Mouse (Mus musculus) neural tube, embryonic 14.5 days (tissue): Measurements from ENCODE around the gene Lrp1. TPM values are rescaled to one million over a fixed set of nuclear protein-coding genes. Genes with fewer than 3 reads are reported as not detected.

Experiments used
- ATAC-seq: fragments of 200-750 bp; cut with Nextera tagmentation; 2 replicates; pipeline ENCODE4 v1.8.0; 2017; ENCODE audit warnings: low read depth, mild to moderate bottlenecking, moderate TSS enrichment, moderate library complexity
- H3K27ac ChIP-seq: fragments of 300-500 bp; sonication (generic); 2 replicates; pipeline ENCODE4 v1.5.1; 2014; ENCODE audit warnings: low read depth, mild to moderate bottlenecking, control low read depth, low read length, moderate library complexity, mixed read lengths
- H3K27me3 ChIP-seq: fragments of 300-500 bp; sonication (generic); 2 replicates; pipeline ENCODE4 v1.6.1; 2014; ENCODE audit warnings: low read length; ENCODE audit not compliant: control insufficient read depth, insufficient read depth
- H3K36me3 ChIP-seq: fragments of 300-500 bp; sonication (generic); 2 replicates; pipeline ENCODE4 v1.6.1; 2014; ENCODE audit warnings: low read length, mixed read lengths; ENCODE audit not compliant: control insufficient read depth, insufficient read depth
- H3K4me1 ChIP-seq: fragments of 300-500 bp; sonication (generic); 2 replicates; pipeline ENCODE4 v1.6.1; 2014; ENCODE audit warnings: low read length; ENCODE audit not compliant: control insufficient read depth, insufficient read depth
- H3K4me2 ChIP-seq: fragments of 300-500 bp; sonication (generic); 2 replicates; pipeline ENCODE4 v1.6.1; 2014; ENCODE audit warnings: mild to moderate bottlenecking, low read depth, low read length, control low read depth
- H3K4me3 ChIP-seq: fragments of 300-500 bp; sonication (generic); 2 replicates; pipeline ENCODE4 v1.5.1; 2014; ENCODE audit warnings: low read depth, low read length, control low read depth, mixed read lengths
- H3K9ac ChIP-seq: fragments of 300-500 bp; sonication (generic); replicated peaks from 2 replicates; pipeline ENCODE4 v1.6.1; 2014; ENCODE audit warnings: low read depth, mild to moderate bottlenecking, control low read depth, low read length, mixed read lengths
- H3K9me3 ChIP-seq: fragments of 300-500 bp; sonication (generic); 2 replicates; pipeline ENCODE4 v1.6.1; 2016; ENCODE audit warnings: low read length; ENCODE audit not compliant: control insufficient read depth
- WGBS: fragments of 180-500 bp; shearing (Covaris S2); extraction: QIAGEN DNeasy Blood & Tissue Kit; methylation state at CpG from one replicate; pipeline ENCODE4 v1.1.7; 2014; 5-methylcytosine and 5-hydroxymethylcytosine counted together
- polyA plus RNA-seq: library from polyadenylated mRNA; unstranded; fragments of >200 nt; fragmentation: Nextera tagmentation; extraction: Ambion mirVana; gene quantifications from 2 replicates; pipeline ENCODE4 v1.2.1, GENCODE M21; 2014

Lrp1 gene
- polyA plus RNA-seq, 1 experiment from 2014 or later: 110 TPM

DNA sequence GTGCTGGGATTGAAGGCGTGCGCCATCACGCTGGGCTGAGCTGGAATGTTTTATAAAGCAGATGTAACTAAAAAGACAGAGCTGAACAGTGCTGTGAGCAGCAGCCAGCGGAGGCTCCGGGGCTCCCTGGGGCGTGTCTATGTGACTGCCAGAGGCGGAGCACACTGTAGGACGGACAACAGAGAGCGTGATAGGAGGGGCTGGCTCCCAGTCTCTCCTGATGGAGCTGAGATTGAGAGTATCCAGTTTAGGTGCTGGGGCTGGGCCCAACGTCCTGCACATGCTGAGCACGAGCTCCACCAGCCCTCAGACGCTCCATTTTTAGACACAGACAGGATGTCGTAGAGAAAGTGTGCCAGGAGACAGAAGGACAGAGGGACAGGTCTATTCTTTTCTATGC lies 56.6 kb downstream of the Lrp1 start:
- Histone ChIP-seq H3K27ac (no peak overlapping the region), H3K36me3 (peaks cover 86% of the 10 kb centered on the region), H3K9ac (no peak overlapping the region), H3K27me3 (no peaks in the 10 kb centered on the region), H3K4me2 (no peak overlapping the region), H3K9me3 (no peaks in the 10 kb centered on the region), H3K4me3 (no peak overlapping the region), H3K4me1 (no peaks in the 10 kb centered on the region)
- no peak for ATAC-seq
- 45% methylated on average over 13 of the region's 13 CpGs for WGBS

DNA sequence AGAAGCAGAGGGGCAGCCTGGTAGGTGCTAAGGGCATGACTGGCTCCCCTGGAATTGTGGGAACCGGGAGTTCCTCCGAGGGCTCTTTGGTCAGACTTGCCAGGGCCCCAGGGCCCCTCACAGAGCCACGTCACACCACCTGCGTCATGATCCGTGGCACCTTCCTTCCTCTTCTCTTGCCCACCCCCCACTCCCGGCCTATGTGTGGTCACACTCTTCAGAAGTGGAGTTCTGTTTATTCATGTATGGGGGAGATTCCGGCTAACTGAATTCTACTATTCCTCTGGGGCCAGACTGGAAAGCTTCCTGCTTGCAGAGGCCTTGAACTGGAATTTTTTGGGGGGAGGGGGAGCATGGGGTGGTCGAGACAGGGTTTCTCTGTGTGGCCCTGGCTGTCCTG lies 57.1 kb downstream of the Lrp1 start:
- H3K27me3 ChIP-seq: no peaks in the 10 kb centered on the region
- peaks cover 86% of the 10 kb centered on the region for H3K36me3 ChIP-seq
- H3K27ac ChIP-seq: no peak overlapping the region
- no peak overlapping the region for H3K9ac ChIP-seq
- no peak overlapping the region for H3K4me3 ChIP-seq
- WGBS: 82% methylated on average over 8 of the region's 8 CpGs
- H3K4me2 ChIP-seq: no peak overlapping the region
- H3K9me3 ChIP-seq: no peaks in the 10 kb centered on the region
- ATAC-seq: no peak
- H3K4me1 ChIP-seq: no peaks in the 10 kb centered on the region

DNA sequence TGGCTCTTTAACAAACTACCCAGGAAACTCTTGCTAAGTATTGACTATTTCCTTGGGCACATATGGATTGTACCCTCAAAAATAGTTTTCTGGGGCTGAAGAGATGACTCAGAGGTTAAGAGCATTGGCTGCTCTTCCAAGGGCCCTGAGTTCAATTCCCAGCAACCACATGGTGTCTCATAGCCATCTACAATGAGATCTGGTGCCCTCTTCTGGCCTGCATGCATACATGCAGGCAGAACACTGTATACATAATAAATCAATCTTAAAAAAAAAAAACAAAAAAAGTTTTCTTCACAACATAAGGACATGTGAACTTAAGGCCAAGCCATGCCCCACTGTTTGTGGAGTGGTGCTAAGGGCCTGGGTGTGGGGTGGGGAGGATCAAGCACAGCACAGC lies 59.8 kb downstream of the Lrp1 start:
- Histone ChIP-seq H3K9me3 (no peaks in the 10 kb centered on the region), H3K36me3 (peaks cover 90% of the 10 kb centered on the region), H3K4me1 (no peaks in the 10 kb centered on the region), H3K27ac (no peak overlapping the region), H3K9ac (no peak overlapping the region), H3K27me3 (no peaks in the 10 kb centered on the region), H3K4me3 (no peak overlapping the region), H3K4me2 (no peak overlapping the region)
- no peak for ATAC-seq

DNA sequence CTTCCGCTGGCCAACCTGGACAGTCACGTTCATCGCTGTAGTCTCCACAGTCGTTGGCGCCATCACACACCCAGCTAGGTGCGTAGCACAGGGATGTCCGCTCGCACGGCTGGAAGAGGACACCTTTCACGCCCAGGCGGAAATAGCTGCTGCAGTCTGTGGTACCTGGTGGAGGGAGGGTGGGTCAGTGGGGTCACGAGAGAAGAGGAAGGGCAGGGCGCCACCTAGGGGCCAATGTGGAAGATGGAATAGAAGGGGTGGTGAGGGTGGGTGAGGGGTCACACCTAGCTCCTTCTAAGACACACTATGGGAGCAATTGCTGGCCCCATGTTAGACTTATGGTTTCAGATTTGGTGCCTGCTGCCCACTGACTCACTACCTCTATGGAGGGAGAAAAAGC lies 63.6 kb downstream of the Lrp1 start:
- H3K36me3 ChIP-seq: peaks cover 95% of the 10 kb centered on the region
- no peak overlapping the region for H3K4me2 ChIP-seq
- H3K9ac ChIP-seq: no peak overlapping the region
- H3K27ac ChIP-seq: no peak overlapping the region
- H3K27me3 ChIP-seq: no peaks in the 10 kb centered on the region
- H3K4me1 ChIP-seq: no peaks in the 10 kb centered on the region
- no peaks in the 10 kb centered on the region for H3K9me3 ChIP-seq
- no peak for ATAC-seq
- 88% methylated on average over 13 of the region's 13 CpGs for WGBS
- H3K4me3 ChIP-seq: no peak overlapping the region

DNA sequence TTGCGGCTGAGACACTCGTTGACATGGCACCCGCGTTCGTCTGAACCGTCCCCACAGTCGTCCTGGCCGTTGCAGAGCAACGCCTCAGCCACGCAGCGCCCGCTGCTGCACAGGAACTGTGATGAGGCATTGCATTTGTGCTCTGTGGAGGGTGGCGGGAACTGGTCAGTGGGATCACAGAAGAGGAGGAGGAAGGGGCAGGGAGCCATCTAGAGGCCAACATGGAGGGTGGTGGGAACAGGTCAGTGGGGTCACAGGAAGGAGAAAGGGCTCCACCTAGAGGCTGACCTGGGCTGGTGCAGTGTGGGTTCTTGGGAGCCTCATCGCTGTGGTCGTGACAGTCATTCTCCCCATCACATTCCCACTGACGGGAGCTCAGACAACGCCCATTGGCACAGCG lies 65.2 kb downstream of the Lrp1 start:
- no peaks in the 10 kb centered on the region for H3K27me3 ChIP-seq
- H3K9me3 ChIP-seq: no peaks in the 10 kb centered on the region
- whole genome bisulfite sequencing: 50% methylated on average over 18 of the region's 18 CpGs
- H3K4me1 ChIP-seq: no peaks in the 10 kb centered on the region
- no peak overlapping the region for H3K9ac ChIP-seq
- peaks cover 95% of the 10 kb centered on the region for H3K36me3 ChIP-seq
- no peak overlapping the region for H3K4me3 ChIP-seq
- ATAC-seq: peak; percentile 18; the same call in 1 of the 2 replicates
- no peak overlapping the region for H3K27ac ChIP-seq
- H3K4me2 ChIP-seq: no peak overlapping the region

DNA sequence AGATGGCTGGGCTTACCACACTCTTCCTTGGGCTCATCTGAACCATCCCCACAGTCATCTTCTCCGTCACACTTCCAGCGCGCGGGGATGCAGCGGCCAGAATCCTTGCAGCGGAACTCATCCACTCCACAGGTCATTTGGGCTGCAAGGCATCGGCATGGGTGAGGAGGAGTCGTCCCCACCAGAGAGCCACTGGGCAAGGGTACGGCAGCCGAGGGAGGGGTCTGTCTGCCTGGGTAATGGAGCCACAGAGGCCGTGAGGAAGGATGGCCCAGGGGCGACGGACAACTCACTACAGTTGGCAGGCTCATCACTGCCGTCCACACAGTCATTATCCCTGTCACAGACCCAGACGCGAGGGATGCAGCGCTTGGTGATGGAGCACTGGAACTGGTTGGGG lies 71.1 kb downstream of the Lrp1 start:
- Histone ChIP-seq H3K9ac (no peak overlapping the region), H3K27me3 (no peaks in the 10 kb centered on the region), H3K36me3 (peaks cover 85% of the 10 kb centered on the region), H3K9me3 (no peaks in the 10 kb centered on the region), H3K4me1 (no peaks in the 10 kb centered on the region), H3K4me2 (no peak overlapping the region), H3K27ac (no peak overlapping the region), H3K4me3 (no peak overlapping the region)
- 80% methylated on average over 17 of the region's 17 CpGs for WGBS
- ATAC-seq: no peak

DNA sequence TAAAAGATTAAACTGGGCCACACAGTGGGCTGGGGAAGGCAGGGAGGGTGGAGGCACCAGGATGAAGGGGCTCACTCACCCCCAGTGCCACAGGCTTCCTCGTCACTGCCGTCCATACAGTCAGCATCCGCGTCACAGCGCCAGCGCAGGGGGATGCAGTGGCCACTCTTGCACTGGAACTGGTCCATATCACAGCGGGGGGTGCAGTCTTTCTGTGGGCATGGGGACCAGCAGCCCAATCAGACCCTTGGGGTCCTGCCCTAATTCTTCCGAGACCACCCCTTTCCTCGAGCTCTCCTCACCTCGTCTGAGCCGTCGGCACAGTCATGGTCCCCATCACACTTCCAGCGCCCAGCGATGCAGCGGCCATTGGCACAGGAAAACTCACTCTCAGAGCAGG lies 72.7 kb downstream of the Lrp1 start:
- no peaks in the 10 kb centered on the region for H3K4me1 ChIP-seq
- no peak overlapping the region for H3K4me3 ChIP-seq

DNA sequence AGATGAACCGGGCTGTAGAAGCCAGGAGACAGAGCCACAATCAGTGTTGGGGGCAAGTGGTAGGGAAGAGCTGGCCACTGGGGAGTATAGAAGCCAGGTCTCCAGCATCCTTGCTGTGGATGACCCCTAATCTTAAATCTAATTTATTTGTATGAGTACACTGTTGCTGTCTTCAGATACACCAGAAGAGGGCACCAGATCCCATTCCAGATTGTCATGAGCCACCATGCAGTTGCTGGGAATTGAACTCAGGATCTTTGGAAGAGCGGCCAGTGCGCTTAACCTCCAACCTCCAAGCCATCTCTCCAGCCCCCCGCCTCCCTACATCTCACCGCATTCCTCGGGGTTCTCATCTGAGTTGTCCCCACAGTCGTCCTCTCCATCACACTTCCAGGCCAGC lies 74.4 kb downstream of the Lrp1 start:
- Histone ChIP-seq H3K4me2 (no peak overlapping the region), H3K4me3 (no peak overlapping the region), H3K9me3 (no peaks in the 10 kb centered on the region), H3K27me3 (no peaks in the 10 kb centered on the region), H3K9ac (no peak overlapping the region), H3K36me3 (peaks cover 86% of the 10 kb centered on the region), H3K4me1 (no peaks in the 10 kb centered on the region), H3K27ac (no peak overlapping the region)
- ATAC-seq: no peak
- WGBS: 92% methylated on average over 7 of the region's 7 CpGs

More for the DNA sequence above, 72.7 kb downstream of the Lrp1 start:
- Histone ChIP-seq H3K27ac (no peak overlapping the region), H3K36me3 (peaks cover 86% of the 10 kb centered on the region), H3K9me3 (no peaks in the 10 kb centered on the region), H3K27me3 (no peaks in the 10 kb centered on the region), H3K4me2 (no peak overlapping the region), H3K9ac (no peak overlapping the region)
- 93% methylated on average over 15 of the region's 15 CpGs for WGBS
- ATAC-seq: no peak

DNA sequence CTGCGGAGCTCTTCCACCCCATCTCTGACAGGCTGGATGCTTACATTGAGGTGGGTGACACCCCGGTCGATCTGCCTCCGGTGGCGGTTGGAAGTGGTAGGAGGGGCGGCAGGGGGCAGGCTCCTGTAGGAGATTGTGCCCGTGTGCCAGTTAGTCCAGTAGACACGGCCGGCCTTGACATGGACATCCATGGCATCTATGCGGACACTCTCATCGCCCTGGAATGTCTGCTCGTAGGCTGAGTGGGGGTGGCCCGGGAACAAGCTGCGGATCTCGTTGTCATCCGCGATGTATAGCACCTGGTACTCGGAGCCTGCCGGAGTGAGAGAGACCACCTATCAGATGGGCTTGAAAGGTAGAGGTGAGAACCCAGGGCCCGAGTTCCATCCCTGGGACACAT lies 76.6 kb downstream of the Lrp1 start:
- Histone ChIP-seq H3K4me3 (no peak overlapping the region), H3K36me3 (peaks cover 85% of the 10 kb centered on the region), H3K4me2 (no peak overlapping the region), H3K9ac (no peak overlapping the region), H3K4me1 (no peaks in the 10 kb centered on the region), H3K9me3 (no peaks in the 10 kb centered on the region), H3K27me3 (no peaks in the 10 kb centered on the region), H3K27ac (no peak overlapping the region)
- 96% methylated on average over 20 of the region's 20 CpGs for WGBS
- no peak for ATAC-seq

DNA sequence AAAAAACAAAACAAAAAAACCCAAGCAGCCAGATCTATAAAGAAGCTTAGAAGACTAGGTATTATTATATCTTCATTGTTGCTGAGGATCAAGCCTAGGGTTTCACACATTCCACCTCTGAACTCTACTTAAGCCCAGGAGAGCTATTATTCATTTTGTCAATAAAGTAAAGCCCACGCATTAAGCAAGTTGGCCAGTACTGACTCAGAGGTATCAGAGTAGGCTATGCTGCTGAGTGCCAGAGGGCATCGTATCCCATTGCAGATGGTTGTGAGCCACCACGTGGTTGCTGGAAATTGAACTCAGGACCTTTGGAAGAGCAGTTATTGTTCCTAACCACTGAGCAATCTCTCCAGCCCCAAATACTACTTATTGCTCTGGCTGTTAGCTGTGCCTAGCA lies 77.0 kb downstream of the Lrp1 start:
- WGBS: 72% methylated on average over 3 of the region's 3 CpGs
- Histone ChIP-seq H3K27ac (no peak overlapping the region), H3K4me1 (no peaks in the 10 kb centered on the region), H3K4me2 (no peak overlapping the region), H3K27me3 (no peaks in the 10 kb centered on the region), H3K4me3 (no peak overlapping the region), H3K36me3 (peaks cover 86% of the 10 kb centered on the region), H3K9ac (no peak overlapping the region), H3K9me3 (no peaks in the 10 kb centered on the region)
- no peak for ATAC-seq
